Mouse (Mus musculus): ENCODE measurements around the gene Col6a2.

- TF ChIP-seq POLR2A (IDR thresholded peaks at IDR 0.05; ENCODE audit: borderline replicate concordance, control insufficient read depth, low read depth, low read length) (no peak), CTCF (IDR thresholded peaks at IDR 0.05; ENCODE audit: control insufficient read depth, insufficient read depth, low read length) (no peak)
Measured at GRCm38 (mm10) chr10:76645066-76645465, 21.6 kb upstream of the Col6a2 start.

All from bone marrow, adult 2 months (tissue).